Mouse (Mus musculus): ENCODE measurements around the gene Ptpdc1.

Gene Ptpdc1

DNA sequence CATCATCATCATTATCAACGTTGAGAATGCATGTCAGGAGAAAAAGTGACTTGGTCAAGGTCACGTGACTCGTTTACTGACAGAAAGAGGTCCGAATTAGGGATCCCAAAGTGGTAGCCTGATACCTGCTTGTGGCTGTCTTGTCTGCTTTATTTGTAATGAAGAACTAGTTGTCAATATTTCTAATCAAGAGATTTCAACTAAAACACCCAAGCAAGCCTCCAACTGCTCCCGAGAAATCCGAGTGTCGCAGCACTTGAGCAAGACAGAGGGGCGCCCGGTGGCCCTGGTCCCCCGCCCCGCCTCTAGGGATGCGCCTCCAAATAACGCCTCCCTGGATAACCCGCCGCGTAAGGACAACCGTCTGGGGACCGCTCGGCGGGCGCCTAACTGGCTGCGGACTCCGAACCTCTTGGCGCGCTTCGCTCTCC lies 481 bp downstream of the Ptpdc1 start:
- POLR2A ChIA-PET: interaction anchor here (0.5 to 1.6 kb wide), 16 partner anchors 30 to 402 kb away, joined by 3 to 10 read pairs (median 3); partner anchors contain the start of genes A830005F24Rik (in 1 of the 4) and Zfp169 (in 1 of the 4)
- CTCF ChIA-PET: interaction anchor here in 3 of 4 experiments (0.5 to 1.0 kb wide), 4 partner anchors 13 to 756 kb away, joined by 3 to 5 read pairs (median 3); no protein-coding TSS in a partner anchor

DNA sequence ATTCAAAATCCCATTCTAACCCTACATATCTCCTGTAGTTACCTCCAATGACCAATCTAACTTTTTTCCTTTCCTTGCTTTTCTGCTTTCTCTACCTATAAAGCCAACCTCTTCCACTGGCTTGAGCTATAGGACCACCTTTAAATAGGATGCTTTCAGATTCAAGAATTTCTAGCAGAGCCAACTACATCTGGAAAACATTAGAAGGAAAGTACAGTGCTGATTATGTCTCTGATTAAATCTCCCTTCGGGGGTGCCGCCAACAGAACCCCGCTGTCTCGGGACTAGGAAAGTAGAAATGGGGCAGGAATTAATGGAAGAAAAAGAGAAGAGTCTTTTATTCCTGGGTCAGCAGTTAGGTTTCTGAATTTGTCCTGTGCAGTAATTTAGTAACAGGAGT lies 6.6 kb downstream of the Ptpdc1 start:
- CTCF ChIA-PET: interaction anchor here in 1 of 4 experiments (0.7 kb wide), 1 partner anchor 509 kb away, joined by 4 read pairs; no protein-coding TSS in a partner anchor
- POLR2A ChIA-PET: interaction anchor here in 1 of 4 experiments (0.7 kb wide), 1 partner anchor 36 kb away, joined by 3 read pairs; no protein-coding TSS in a partner anchor

DNA sequence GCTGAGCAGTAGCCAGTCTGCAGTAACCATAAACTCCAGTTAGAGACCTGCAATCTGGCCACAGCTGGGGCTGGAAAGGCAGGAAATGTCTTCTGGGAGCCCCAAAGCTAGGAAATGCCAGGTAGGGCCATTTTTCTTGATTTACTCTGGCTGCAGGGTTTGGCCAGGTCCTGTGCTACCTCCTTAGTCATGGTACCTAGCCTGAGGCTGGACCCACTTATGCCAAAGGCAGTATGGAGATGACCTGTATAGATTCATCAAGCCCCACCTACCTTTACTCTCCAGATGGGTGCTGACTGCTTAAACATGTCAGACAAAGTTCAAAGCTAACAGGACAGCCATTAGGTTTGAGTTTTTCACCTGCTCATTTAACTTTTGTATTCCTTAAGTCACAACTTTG lies 7.7 kb downstream of the Ptpdc1 start:
- ChIA-PET POLR2A (interaction anchor here in 1 of 4 experiments (0.7 kb wide), 1 partner anchor 805 kb away, joined by 3 read pairs; no protein-coding TSS in a partner anchor), CTCF (no interaction called here)

DNA sequence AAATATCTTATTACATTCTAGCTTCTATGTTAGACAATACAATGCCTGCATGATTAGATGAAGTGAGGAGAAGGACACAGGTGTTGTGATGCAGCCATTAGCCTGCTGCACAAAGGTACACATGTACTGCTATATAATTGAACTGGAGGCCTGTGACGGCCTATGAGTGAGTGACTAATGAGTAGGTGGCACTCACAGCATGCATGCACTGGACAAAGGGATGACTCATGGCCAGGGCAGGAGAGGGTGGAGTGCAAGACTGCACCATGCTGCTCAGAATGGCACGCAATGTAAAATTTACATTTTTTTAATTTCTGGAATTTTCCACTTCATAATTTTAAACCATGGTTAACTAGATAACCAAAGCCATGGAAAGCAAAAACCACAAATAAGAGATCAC lies 10.9 kb downstream of the Ptpdc1 start:
- POLR2A ChIA-PET: no interaction called here
- CTCF ChIA-PET: no interaction called here

DNA sequence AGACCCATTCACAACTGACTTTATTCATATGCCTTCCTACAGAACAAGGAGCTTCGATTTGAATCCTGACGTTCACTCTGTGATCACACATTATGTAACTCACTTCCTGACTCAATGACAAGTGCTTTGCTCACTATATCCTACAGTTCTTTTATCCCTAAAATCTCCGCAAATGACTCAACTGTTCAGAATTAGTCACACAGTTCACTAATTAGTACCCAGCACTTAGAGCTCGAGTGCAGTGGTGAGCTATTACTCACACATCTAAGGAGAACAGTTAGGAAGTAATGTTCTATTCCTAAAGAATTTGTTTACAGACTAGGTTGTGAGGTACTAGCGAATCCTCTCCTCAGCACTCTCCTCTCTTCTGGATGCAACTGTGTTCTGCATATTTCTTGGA lies 16.4 kb downstream of the Ptpdc1 start:
- ChIA-PET POLR2A (interaction anchor here in 1 of 4 experiments (0.6 kb wide), 1 partner anchor 456 kb away, joined by 3 read pairs; no protein-coding TSS in a partner anchor), CTCF (no interaction called here)

DNA sequence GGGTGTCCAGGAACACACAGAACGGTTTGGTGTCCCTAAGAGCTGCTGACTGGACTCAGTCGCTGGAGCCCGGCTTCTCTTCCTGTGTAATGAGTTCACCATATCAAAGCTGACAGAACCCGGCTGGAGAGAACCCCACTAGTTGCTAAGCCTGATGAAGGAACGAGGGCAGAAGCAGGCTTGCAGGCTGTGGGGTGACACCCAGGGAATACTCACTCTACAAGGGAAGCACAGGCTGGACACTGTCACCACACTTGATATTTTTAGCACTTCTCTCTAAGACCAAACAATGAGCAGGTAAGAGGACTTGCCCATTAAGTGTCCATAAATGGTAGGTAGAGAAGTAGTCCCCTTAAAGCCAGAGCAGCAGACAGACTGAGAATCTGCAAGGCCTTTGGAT lies 20.9 kb downstream of the Ptpdc1 start:
- POLR2A ChIA-PET: interaction anchor here in 1 of 4 experiments (1.3 kb wide), 1 partner anchor 16 kb away, joined by 3 read pairs; no protein-coding TSS in a partner anchor
- CTCF ChIA-PET: no interaction called here

DNA sequence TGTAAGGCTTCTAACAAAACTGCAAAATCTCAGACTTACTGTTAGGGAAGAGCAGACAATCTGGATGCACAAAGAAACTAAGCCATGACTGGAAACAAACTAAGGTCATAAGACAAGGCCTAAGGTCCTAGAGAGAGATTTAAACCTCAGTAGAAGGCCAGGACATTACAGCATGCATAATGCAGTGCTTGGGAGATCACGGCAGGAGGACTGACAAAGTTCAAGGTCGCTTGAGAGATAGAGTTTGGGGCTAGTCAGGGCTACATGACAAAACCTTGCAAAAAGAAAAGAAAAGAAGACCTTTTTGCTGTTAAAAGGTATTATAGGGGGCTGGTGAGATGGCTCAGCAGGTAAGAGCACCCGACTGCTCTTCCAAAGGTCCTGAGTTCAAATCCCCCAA lies 22.2 kb downstream of the Ptpdc1 start:
- ChIA-PET POLR2A (interaction anchor here in 2 of 4 experiments (0.6 to 1.1 kb wide), 3 partner anchors 14 to 412 kb away, joined by 3 to 5 read pairs (median 3); no protein-coding TSS in a partner anchor), CTCF (interaction anchor here in 1 of 4 experiments (1.0 kb wide), 1 partner anchor 106 kb away, joined by 3 read pairs; no protein-coding TSS in a partner anchor)

DNA sequence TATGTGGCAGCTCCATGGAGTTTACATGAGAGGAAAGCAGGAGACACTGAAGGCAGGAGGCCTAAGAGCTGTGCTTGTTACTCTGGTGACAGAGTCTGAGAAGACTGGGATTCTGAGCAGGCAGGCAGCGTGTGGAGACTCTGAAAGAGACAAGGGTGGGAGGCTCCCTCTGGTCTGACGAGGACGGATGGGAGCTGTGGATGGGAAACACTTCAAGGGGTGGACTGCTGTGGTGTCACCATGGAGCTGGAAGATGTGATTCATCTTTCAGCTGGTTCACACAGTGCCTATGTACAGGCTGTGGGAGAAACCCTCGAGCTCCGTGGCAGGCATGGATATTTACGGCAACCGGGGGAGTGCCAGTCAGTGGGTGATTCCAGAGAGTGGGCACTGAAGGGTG lies 30.9 kb downstream of the Ptpdc1 start:
- CTCF ChIA-PET: interaction anchor here in 3 of 4 experiments (0.6 to 0.8 kb wide), 3 partner anchors 12 to 641 kb away, joined by 3 read pairs; no protein-coding TSS in a partner anchor
- POLR2A ChIA-PET: interaction anchor here in 2 of 4 experiments (0.8 to 1.3 kb wide), 2 partner anchors 31 to 49 kb away, joined by 3 read pairs; partner anchors contain the start of gene Ptpdc1 (in 1 of the 2)

DNA sequence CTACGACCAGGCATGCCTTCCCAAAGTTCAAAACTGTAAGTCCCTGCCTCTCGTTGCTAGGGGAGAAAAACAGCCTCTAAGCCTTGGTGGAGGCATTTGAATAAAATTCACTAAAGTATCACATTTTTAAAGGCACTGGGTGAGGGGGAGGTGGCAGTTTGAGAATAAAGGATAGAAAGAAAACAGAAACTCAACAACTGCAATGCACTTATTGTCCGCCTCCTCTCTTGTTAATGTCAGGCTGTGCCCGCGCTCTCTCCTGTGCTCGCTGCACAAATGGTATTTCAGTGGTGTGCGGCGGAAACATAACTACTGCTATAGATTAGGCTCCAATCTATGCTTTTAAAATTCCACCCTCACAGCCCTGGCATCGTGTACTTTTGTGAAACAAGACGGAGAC lies 31.4 kb downstream of the Ptpdc1 start:
- ChIA-PET CTCF (interaction anchor here in 1 of 4 experiments (0.6 kb wide), 1 partner anchor 642 kb away, joined by 3 read pairs; no protein-coding TSS in a partner anchor), POLR2A (no interaction called here)

DNA sequence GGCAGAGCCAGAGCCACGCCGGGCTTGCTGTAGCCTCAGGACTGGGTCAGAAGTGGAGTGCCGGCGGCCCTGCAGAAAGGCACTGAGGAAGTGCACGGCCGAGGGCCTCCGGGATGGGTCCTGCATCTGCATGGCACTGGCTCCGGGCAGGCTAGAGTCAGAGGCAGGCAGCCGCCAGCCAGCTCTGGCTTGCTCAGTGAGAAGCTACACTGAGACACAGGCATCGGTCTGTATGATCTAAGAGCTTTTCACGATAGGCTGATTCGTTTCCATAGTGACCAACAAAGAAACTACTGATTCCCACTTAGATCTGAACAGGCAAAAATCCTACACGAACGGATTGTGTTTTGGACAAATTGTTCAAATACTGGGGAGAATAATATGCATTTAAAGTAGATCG lies 32.3 kb downstream of the Ptpdc1 start:
- POLR2A ChIA-PET: interaction anchor here in 3 of 4 experiments (0.6 to 1.4 kb wide), 4 partner anchors 19 to 257 kb away, joined by 3 to 5 read pairs (median 4); no protein-coding TSS in a partner anchor
- CTCF ChIA-PET: interaction anchor here in 1 of 4 experiments (0.5 kb wide), 1 partner anchor 21 kb away, joined by 3 read pairs; no protein-coding TSS in a partner anchor

DNA sequence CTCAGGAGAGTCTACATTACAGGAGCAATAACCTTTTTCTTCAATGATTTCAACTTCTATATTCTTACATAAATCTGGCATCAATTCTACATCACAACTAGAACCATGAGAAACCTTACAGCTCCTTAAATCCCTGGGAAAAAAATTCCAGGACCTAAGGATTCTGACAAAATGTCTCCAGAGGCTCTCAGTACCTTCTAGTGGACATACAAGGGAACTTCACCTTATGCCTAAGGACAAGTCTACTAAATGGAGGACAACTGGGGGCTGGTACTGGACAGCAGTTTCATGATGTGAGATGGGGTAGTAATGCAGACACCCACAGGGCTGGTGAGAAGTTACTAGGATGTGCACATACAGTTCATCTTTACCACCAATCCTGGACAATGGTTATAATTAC lies 34.7 kb downstream of the Ptpdc1 start:
- ChIA-PET POLR2A (interaction anchor here in 2 of 4 experiments (1.4 to 1.9 kb wide), 3 partner anchors 9 to 25 kb away, joined by 3 to 6 read pairs (median 3); no protein-coding TSS in a partner anchor), CTCF (interaction anchor here in 1 of 4 experiments (0.7 kb wide), 1 partner anchor 42 kb away, joined by 3 read pairs; no protein-coding TSS in a partner anchor)

DNA sequence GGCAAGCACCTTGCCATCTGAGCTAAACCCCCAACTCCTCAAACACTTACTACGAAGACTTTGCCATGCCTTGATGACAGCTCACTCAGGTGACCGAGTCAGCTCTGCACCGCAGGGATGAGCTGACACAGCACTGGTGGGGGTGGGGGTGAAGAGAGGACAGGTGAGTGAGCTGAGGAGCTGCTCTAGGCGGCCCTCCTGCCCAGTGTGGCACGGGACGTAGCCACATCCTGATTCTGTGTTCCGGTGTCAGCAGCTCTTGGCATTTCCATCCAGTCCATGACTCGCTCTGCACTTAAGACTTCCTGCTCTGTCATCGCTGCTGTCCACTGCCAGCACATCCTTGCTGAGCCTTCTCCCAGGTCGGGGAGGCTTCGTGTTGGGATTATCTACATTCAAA lies 38.1 kb downstream of the Ptpdc1 start:
- POLR2A ChIA-PET: interaction anchor here in 2 of 4 experiments (1.1 to 1.4 kb wide), 2 partner anchors 15 to 23 kb away, joined by 3 to 4 read pairs; no protein-coding TSS in a partner anchor

DNA sequence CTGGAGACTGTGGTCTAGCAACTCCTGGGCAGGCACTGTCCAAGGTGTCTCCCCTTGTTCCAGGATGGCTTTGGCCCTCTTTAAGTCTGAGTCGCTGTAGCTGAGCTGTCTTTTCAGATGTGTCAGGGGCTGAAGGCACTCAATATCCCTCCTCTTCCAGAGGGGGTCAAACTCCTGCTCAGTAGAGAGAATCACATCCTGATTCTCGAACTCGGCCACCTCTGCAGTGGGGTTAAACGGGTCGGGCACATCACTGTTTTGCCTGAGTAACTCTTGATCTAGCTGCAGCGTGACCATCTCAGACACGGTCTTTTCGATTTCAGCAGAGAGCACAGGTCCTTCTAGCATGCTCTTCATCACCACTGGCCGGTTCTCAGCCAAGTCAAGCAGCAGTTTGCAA lies 39.0 kb downstream of the Ptpdc1 start:
- CTCF ChIA-PET: interaction anchor here in 1 of 4 experiments (1.6 kb wide), 1 partner anchor 58 kb away, joined by 4 read pairs; no protein-coding TSS in a partner anchor

More for the DNA sequence above, 38.1 kb downstream of the Ptpdc1 start:
- CTCF ChIA-PET: interaction anchor here in 1 of 4 experiments (1.6 kb wide), 1 partner anchor 59 kb away, joined by 4 read pairs; no protein-coding TSS in a partner anchor

DNA sequence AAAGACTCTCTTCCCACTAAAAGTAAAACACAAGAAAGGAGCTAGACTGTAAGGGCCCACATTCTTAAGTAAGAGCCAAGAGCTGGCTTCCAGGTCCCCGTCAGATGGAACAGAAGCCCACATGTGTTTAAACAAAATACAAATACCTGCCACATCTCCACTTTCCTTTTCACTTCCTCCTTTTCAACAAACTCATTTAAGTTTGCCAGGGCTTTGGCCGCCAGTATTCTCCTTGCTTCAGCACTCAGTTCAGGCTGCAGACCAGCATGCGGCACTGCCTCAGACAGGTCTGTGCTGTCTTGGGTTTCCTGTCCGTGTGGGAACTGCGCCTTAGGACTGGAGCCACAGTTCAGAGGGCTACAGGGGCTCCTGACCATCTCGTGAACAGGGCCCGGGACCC lies 39.7 kb downstream of the Ptpdc1 start:
- ChIA-PET CTCF (no interaction called here), POLR2A (interaction anchor here in 2 of 4 experiments (0.9 to 2.9 kb wide), 6 partner anchors 20 to 55 kb away, joined by 3 to 9 read pairs (median 4); no protein-coding TSS in a partner anchor)

More for the DNA sequence above, 39.0 kb downstream of the Ptpdc1 start:
- POLR2A ChIA-PET: interaction anchor here in 2 of 4 experiments (1.1 to 2.8 kb wide), 2 partner anchors 16 to 49 kb away, joined by 4 to 7 read pairs; no protein-coding TSS in a partner anchor

DNA sequence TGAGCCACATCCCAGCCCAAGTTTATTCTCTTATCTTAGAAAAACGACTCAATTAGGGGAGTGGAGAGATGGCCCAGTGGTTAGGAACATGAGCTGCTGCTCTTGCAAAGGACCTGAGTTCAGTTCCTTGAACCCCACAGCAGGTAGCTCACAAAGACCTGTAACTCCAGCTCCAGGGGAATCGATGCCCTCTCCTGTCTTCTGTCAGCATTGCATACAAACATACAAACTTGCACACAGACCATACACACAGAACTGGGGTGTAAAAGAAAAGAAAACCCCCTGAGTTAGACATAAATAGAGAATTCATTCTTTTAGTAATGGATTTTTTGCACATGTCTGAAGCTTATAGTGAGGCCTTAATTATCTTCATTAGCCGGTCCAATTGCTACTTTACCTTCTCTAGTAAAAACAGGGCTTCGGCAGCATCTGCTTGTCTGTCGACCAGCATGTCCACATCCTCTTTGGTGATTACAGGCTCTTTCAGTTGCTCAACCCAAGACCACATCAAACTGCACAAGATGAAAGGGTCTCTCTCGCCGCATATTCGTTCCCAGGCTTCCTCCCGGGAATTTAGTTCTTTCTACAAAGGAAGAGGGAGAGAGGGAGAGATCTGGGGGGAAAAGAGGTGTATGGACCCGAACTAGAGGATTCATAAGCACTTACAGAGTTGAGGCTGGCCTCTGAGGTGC lies 42.6 kb downstream of the Ptpdc1 start:
- POLR2A ChIA-PET: interaction anchor here in 3 of 4 experiments (0.5 to 2.9 kb wide), 9 partner anchors 9 to 55 kb away, joined by 3 to 9 read pairs (median 4); no protein-coding TSS in a partner anchor
- CTCF ChIA-PET: interaction anchor here (0.5 to 2.1 kb wide), 10 partner anchors 8 to 470 kb away, joined by 3 to 10 read pairs (median 4); no protein-coding TSS in a partner anchor

DNA sequence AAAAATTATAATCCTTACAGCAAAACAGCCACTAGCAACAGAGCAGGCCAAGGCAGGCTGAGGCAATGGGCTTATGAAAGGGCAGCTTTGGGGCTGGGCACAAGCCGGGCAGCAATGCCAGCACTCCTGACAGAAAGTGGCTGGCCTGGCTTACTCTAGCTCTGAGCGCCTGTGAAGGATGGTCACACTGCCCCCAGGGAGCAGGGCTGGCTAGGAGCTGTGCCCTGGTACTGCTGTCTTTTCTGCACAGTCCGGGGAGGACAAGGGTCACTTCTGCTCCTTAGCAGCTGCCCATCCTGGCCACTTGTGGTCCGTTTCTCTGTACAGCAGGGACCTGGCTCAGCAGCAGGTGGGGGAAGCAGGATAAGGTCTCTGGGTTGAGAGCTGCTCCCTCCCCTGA lies 46.8 kb downstream of the Ptpdc1 start:
- ChIA-PET CTCF (interaction anchor here in 1 of 4 experiments (0.7 kb wide), 1 partner anchor 362 kb away, joined by 3 read pairs; no protein-coding TSS in a partner anchor), POLR2A (no interaction called here)

DNA sequence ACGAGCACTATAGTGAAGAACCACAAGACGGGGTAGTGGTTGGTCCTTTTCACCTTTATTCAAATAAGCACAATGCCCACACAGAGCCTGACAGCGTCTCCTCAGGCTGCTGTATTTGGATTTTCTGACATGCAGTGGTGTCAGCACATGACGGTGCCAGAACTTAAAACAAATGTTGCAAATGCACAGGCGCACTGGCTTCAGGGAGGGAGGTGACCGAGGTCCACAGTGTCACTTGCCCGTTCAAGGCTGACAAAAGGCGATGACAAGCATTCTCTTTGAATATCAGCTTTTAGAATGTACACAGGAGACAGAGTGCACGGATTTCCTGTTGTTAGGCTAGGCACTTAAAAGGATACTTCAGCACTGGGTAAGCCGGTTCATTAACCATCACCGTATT lies 47.6 kb downstream of the Ptpdc1 start:
- ChIA-PET POLR2A (no interaction called here), CTCF (interaction anchor here in 1 of 4 experiments (0.6 kb wide), 1 partner anchor 50 kb away, joined by 4 read pairs; no protein-coding TSS in a partner anchor)

DNA sequence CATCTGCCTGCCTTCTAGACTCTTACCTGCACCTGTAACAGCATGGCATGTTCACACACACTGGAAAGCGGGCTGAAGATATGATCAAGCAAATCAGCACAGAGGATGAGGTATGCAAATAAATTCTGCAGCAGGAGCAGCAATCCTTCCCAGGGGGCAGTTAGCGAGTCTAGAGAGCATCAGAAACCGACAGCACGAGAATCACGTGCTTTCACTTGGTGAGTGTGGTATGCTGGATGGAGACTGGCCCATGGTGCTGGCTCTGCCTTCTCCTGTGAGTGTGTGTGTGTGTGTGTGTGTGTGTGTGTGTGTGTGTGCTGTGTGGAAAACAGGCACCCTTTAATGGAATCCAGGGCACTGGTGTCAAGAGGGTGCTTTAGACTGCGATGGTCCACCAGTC lies 48.5 kb downstream of the Ptpdc1 start:
- CTCF ChIA-PET: interaction anchor here in 1 of 4 experiments (0.6 kb wide), 1 partner anchor 49 kb away, joined by 4 read pairs; no protein-coding TSS in a partner anchor
- POLR2A ChIA-PET: no interaction called here

DNA sequence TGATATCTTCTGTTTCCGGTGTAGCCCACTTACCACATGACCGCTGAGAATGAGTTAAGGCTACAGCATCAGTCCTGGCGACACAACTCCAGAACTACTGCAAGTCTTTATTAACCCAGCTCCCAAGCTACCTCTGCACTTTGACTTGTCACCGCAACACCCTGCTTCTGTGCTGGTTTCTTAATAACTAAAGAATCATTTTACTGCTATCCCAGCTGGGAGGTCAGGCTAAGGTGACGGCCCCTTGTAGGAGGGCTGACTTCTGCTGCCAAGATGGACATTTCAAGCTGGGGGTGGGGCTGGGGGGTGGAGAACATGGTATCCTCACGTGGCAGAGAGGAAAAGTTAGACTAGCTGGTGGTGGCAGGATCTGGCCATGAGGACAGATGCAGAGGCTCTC lies 50.7 kb downstream of the Ptpdc1 start:
- ChIA-PET POLR2A (interaction anchor here (0.5 to 16.8 kb wide), 7 partner anchors 9 to 37 kb away, joined by 3 to 370 read pairs (median 5); no protein-coding TSS in a partner anchor), CTCF (interaction anchor here in 2 of 4 experiments (0.7 to 1.8 kb wide), 4 partner anchors 8 to 1981 kb away, joined by 3 to 8 read pairs (median 4); no protein-coding TSS in a partner anchor)
